Mouse (Mus musculus): ENCODE data around the gene Rab11fip4. TPM values are rescaled to one million over a fixed set of nuclear protein-coding genes. Genes with fewer than 3 reads are reported as not detected.

The Rab11fip4 gene
- polyA plus RNA-seq, 1 experiment from 2014 or later: 16.2 TPM

- no peak overlapping the region for H3K27ac ChIP-seq
- peaks cover 54% of the 10 kb centered on the region for H3K27me3 ChIP-seq
- no peaks in the 10 kb centered on the region for H3K36me3 ChIP-seq
- WGBS: 88% methylated on average over 6 of the region's 6 CpGs
- H3K4me1 ChIP-seq (replicated peaks): peaks cover 32% of the 10 kb centered on the region
- no peak overlapping the region for H3K4me2 ChIP-seq
- H3K9me3 ChIP-seq: no peaks in the 10 kb centered on the region
- no peak overlapping the region for H3K9ac ChIP-seq (replicated peaks)
- H3K4me3 ChIP-seq (replicated peaks): no peak overlapping the region
- no peak for ATAC-seq (ENCODE audit: insufficient number of reproducible peaks, insufficient read depth, low FRiP score, low TSS enrichment, low read depth)
Observed at GRCm38 (mm10) chr11:79714743-79715110, 123.7 kb downstream of the Rab11fip4 start.

DNA sequence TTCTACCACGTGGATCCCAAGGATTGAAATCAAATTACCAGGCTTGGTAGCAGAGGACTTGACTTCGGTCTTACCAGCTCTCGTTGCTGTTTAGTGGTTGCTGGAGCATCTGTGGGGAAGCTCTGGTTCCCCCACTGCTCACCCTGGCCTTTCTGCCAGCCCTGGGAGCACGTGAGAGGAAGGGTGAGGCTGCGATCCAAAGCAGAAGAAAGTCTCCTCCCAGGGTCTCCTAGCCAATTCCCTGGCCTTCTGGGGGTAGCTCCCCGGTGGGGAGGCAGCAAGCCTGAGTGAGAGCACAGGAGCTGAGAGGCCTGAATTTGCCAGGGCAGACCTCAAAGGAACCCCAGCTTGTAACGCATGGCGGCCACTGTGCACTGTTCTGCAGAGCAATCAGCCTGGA lies 124.3 kb downstream of the Rab11fip4 start:
- 79% methylated on average over 8 of the region's 8 CpGs for WGBS
- ATAC-seq (ENCODE audit: insufficient number of reproducible peaks, insufficient read depth, low FRiP score, low TSS enrichment, low read depth): no peak
- Histone ChIP-seq H3K27me3 (peaks cover 48% of the 10 kb centered on the region), H3K27ac (no peak overlapping the region), H3K9ac (replicated peaks) (no peak overlapping the region), H3K4me1 (replicated peaks) (peaks cover 32% of the 10 kb centered on the region), H3K4me2 (no peak overlapping the region), H3K36me3 (no peaks in the 10 kb centered on the region), H3K9me3 (no peaks in the 10 kb centered on the region), H3K4me3 (replicated peaks) (no peak overlapping the region)

DNA sequence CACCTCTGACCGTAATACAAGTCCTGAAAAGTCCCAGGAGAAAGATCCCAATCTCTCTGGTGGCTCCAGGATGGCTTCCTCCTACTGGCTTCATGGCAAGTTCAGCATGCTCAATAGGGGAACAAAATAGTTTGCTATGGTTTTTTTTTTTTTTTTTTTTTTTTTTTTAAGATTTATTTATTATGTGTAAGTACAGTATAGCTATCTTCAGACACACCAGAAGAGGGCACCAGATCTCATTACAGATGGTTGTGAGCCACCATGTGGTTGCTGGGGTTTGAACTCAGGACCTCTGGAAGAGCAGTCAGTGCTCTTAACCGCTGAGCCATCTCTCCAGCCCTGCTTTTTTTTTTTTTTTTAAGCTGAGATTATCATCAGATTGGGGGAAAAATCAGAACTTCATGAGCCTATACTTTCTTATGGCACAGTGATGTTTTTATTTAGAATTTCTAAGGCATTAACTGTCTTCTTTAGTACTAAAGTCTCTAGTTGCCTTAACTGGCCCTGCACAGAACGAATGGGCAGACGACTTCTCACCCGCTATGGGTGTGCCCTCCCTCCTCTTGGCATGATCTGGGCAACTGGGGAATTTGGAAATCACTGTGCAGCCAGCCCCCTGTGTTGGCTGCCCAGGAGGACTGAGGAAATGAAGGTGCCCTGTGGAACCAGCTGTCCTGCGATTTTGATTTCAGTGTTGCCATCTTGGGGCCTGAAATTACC lies 124.9 kb downstream of the Rab11fip4 start:
- 86% methylated on average over 6 of the region's 6 CpGs for WGBS
- Histone ChIP-seq H3K27me3 (peaks cover 43% of the 10 kb centered on the region), H3K27ac (no peak overlapping the region), H3K36me3 (no peaks in the 10 kb centered on the region), H3K9me3 (no peaks in the 10 kb centered on the region), H3K4me2 (no peak overlapping the region; the same call in 1 of the 2 replicates), H3K4me1 (replicated peaks) (peaks cover 32% of the 10 kb centered on the region), H3K9ac (replicated peaks) (no peak overlapping the region), H3K4me3 (replicated peaks) (no peak overlapping the region)
- no peak for ATAC-seq (ENCODE audit: insufficient number of reproducible peaks, insufficient read depth, low FRiP score, low TSS enrichment, low read depth)

GRCm38 (mm10) chr11:79716453-79716749 lies 125.4 kb downstream of the Rab11fip4 start:
- peaks cover 38% of the 10 kb centered on the region for H3K27me3 ChIP-seq
- ATAC-seq (ENCODE audit: insufficient number of reproducible peaks, insufficient read depth, low FRiP score, low TSS enrichment, low read depth): no peak
- 58% methylated on average over 2 of the region's 2 CpGs for WGBS
- no peak overlapping the region; the same call in 1 of the 2 replicates for H3K4me2 ChIP-seq
- no peak overlapping the region for H3K9ac ChIP-seq (replicated peaks)
- no peaks in the 10 kb centered on the region for H3K9me3 ChIP-seq
- peaks cover 30% of the 10 kb centered on the region for H3K4me1 ChIP-seq (replicated peaks)
- no peaks in the 10 kb centered on the region for H3K36me3 ChIP-seq
- H3K27ac ChIP-seq: no peak overlapping the region
- H3K4me3 ChIP-seq (replicated peaks): no peak overlapping the region

GRCm38 (mm10) chr11:79717271-79717670 lies 126.3 kb downstream of the Rab11fip4 start:
- Histone ChIP-seq H3K36me3 (no peaks in the 10 kb centered on the region), H3K27ac (no peak overlapping the region), H3K9me3 (no peaks in the 10 kb centered on the region), H3K4me3 (replicated peaks) (no peak overlapping the region), H3K27me3 (peaks cover 30% of the 10 kb centered on the region), H3K4me1 (replicated peaks) (peaks cover 21% of the 10 kb centered on the region), H3K9ac (replicated peaks) (no peak overlapping the region), H3K4me2 (no peak overlapping the region)
- WGBS: 78% methylated on average over 3 of the region's 3 CpGs
- ATAC-seq (ENCODE audit: insufficient number of reproducible peaks, insufficient read depth, low FRiP score, low TSS enrichment, low read depth): no peak

- Histone ChIP-seq H3K9ac (replicated peaks) (no peak overlapping the region), H3K4me3 (replicated peaks) (no peak overlapping the region), H3K4me2 (no peak overlapping the region), H3K27me3 (peaks cover 24% of the 10 kb centered on the region), H3K27ac (no peak overlapping the region), H3K9me3 (no peaks in the 10 kb centered on the region), H3K4me1 (replicated peaks) (peaks cover 16% of the 10 kb centered on the region; the same call in 1 of the 2 replicates), H3K36me3 (no peaks in the 10 kb centered on the region)
- 83% methylated on average over 7 of the region's 7 CpGs for WGBS
- no peak for ATAC-seq (ENCODE audit: insufficient number of reproducible peaks, insufficient read depth, low FRiP score, low TSS enrichment, low read depth)
Observed at GRCm38 (mm10) chr11:79717801-79718200, 126.8 kb downstream of the Rab11fip4 start.

- no peak overlapping the region for H3K4me3 ChIP-seq (replicated peaks)
- no peak for ATAC-seq (ENCODE audit: insufficient number of reproducible peaks, insufficient read depth, low FRiP score, low TSS enrichment, low read depth)
- H3K27me3 ChIP-seq: peaks cover 20% of the 10 kb centered on the region
- H3K9ac ChIP-seq (replicated peaks): no peak overlapping the region
- 73% methylated on average over 6 of the region's 6 CpGs for WGBS
- H3K4me2 ChIP-seq: no peak overlapping the region
- peaks cover 12% of the 10 kb centered on the region; the same call in 1 of the 2 replicates for H3K4me1 ChIP-seq (replicated peaks)
- no peaks in the 10 kb centered on the region for H3K36me3 ChIP-seq
- H3K9me3 ChIP-seq: no peaks in the 10 kb centered on the region
- no peak overlapping the region for H3K27ac ChIP-seq
Observed at GRCm38 (mm10) chr11:79718202-79718601, 127.2 kb downstream of the Rab11fip4 start.

- ATAC-seq (ENCODE audit: insufficient number of reproducible peaks, insufficient read depth, low FRiP score, low TSS enrichment, low read depth): no peak
- Histone ChIP-seq H3K4me1 (replicated peaks) (peaks cover 8% of the 10 kb centered on the region; the same call in 1 of the 2 replicates), H3K9ac (replicated peaks) (no peak overlapping the region), H3K4me3 (replicated peaks) (no peak overlapping the region), H3K4me2 (no peak overlapping the region), H3K27ac (no peak overlapping the region), H3K9me3 (no peaks in the 10 kb centered on the region), H3K27me3 (peaks cover 14% of the 10 kb centered on the region), H3K36me3 (no peaks in the 10 kb centered on the region)
- whole genome bisulfite sequencing: 84% methylated on average over 8 of the region's 8 CpGs
Observed at GRCm38 (mm10) chr11:79718829-79719346, 127.9 kb downstream of the Rab11fip4 start.

DNA sequence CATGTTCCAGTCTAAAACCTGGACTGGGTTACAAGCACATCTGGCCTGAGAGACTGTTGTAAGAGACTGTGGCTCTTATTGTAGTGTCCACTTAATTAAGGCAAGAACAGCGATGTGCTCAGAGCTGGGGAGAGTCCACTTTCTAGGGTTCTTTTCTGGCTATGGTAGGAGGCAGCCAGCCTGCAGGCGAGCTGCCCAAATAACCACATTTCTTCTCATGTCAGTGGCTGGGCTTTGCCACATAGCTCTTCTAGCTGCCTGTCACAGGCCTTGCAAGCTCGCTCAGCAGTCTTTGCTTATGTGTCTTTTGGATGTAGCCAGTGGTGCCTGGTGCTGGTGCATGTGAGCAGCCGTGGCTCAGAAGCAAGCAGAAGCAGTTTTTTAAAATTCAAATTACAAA lies 129.7 kb downstream of the Rab11fip4 start:
- H3K9ac ChIP-seq (replicated peaks): no peak overlapping the region
- 0 out of 2 replicates have a peak, but pooled peaks cover 5% of the 10 kb centered on the region for H3K27me3 ChIP-seq
- H3K27ac ChIP-seq: no peak overlapping the region
- no peak overlapping the region for H3K4me2 ChIP-seq
- 69% methylated on average over 4 of the region's 4 CpGs for WGBS
- peaks cover 8% of the 10 kb centered on the region; the same call in 1 of the 2 replicates for H3K4me1 ChIP-seq (replicated peaks)
- no peak overlapping the region for H3K4me3 ChIP-seq (replicated peaks)
- no peak for ATAC-seq (ENCODE audit: insufficient number of reproducible peaks, insufficient read depth, low FRiP score, low TSS enrichment, low read depth)
- H3K36me3 ChIP-seq: no peaks in the 10 kb centered on the region
- no peaks in the 10 kb centered on the region for H3K9me3 ChIP-seq

- no peaks in the 10 kb centered on the region for H3K27me3 ChIP-seq
- peaks cover 5% of the 10 kb centered on the region; the same call in 1 of the 2 replicates for H3K4me1 ChIP-seq (replicated peaks)
- no peak overlapping the region for H3K4me2 ChIP-seq
- H3K27ac ChIP-seq: no peak overlapping the region
- H3K4me3 ChIP-seq (replicated peaks): no peak overlapping the region
- ATAC-seq (ENCODE audit: insufficient number of reproducible peaks, insufficient read depth, low FRiP score, low TSS enrichment, low read depth): no peak
- WGBS: 83% methylated on average over 5 of the region's 5 CpGs
- H3K9me3 ChIP-seq: no peaks in the 10 kb centered on the region
- no peaks in the 10 kb centered on the region for H3K36me3 ChIP-seq
- H3K9ac ChIP-seq (replicated peaks): no peak overlapping the region
Observed at GRCm38 (mm10) chr11:79722811-79723210, 131.8 kb downstream of the Rab11fip4 start.

DNA sequence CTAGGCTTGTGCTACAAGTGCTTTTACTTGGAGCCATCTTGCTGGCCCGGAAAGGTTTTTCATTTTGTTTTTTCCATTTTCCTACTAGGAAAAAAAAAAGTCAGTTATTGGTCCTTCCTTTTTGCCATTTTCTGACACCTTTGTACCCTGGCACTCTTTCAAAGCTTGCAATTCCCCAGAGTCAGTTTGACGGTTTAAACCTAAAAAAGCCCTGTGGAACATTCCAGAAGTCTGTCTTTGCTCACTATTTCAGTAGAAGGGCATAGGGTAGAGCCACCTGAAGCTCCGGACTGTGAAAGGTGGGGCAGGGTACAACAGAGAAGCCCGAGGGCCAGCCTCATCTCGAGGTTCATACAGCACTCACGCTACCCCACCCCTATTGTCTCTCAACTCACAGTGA lies 134.0 kb downstream of the Rab11fip4 start:
- Histone ChIP-seq H3K36me3 (no peaks in the 10 kb centered on the region), H3K27me3 (no peaks in the 10 kb centered on the region), H3K27ac (no peak overlapping the region), H3K4me1 (replicated peaks) (no peaks in the 10 kb centered on the region; the same call in 1 of the 2 replicates), H3K9me3 (no peaks in the 10 kb centered on the region), H3K9ac (replicated peaks) (no peak overlapping the region), H3K4me2 (no peak overlapping the region), H3K4me3 (replicated peaks) (no peak overlapping the region)
- WGBS: 87% methylated on average over 6 of the region's 6 CpGs
- no peak for ATAC-seq (ENCODE audit: insufficient number of reproducible peaks, insufficient read depth, low FRiP score, low TSS enrichment, low read depth)
